Mouse (Mus musculus): ENCODE measurements around the gene Sema3e. TPM values are rescaled to one million over a fixed set of nuclear protein-coding genes. Genes with fewer than 3 reads are reported as not detected.
A peak's percentile ranks its signal among the peaks of the same experiment; 100 is the strongest.

The Sema3e gene
- 0.42 and 1.9 TPM in 2 replicates for polyA plus RNA-seq (2015; fragmentation: Nextera tagmentation; extraction: Ambion mirVana)

DNA sequence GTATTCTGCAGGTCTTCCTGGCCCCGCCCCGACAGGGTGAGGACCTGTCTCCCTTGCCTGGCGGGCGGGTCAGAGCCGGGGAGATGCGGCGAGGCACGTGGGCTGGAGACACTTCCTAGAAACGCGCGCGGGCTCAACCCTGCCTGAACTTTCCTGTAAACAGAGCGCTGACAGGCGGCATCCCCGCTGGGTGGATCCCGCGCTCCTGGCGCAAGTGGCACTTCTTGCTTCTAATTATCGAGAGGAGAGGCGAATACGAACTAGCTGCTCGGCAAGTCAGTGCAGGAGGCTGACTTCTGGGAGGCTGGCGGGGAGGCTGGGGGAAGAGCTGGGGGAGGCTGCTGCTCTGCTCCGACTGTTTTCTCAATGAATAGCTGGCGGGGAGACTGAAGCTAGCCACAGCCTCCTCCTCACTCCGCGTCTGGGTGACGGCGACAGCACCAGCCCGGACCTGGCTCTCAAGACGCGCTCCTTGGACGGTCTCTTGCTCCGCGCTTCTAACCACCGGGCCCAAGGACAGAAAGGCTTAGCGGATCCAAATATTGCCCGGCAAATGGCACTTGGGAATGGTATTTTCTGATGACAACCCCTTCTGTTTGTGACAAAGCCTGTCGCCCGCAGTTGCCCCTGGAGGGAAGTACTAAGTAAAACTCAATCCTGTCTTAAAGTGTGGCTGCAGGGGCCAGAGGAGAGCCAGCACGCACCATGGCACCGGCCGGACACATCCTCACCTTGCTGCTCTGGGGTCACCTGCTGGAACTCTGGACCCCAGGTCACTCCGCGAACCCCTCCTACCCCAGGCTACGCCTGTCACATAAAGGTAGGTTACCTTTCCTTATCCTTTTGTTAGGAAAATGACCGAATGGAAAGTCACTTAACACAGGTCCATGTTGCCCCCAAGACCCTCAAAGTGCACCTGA is at the start of gene Sema3e:
Gene Sema3e (plus strand): TSS at position 72 of the 920 bp plus-strand sequence.
- Histone ChIP-seq H3K27me3 (ENCODE audit: control insufficient read depth, insufficient read depth, low read length) (0 out of 2 replicates have a peak, but pooled peaks cover 2% of the 10 kb centered on the region), H3K36me3 (ENCODE audit: control insufficient read depth, insufficient read depth) (no peaks in the 10 kb centered on the region), H3K4me3 (ENCODE audit: low read length) (peak within 1 kb of the TSS; percentile 61), H3K9ac (ENCODE audit: low read length) (peak within 1 kb of the TSS; percentile 47), H3K4me1 (ENCODE audit: control insufficient read depth, insufficient read depth, low read length) (no peaks in the 10 kb centered on the region), H3K4me2 (ENCODE audit: low read depth, low read length) (peak within 1 kb of the TSS; percentile 90), H3K27ac (ENCODE audit: low read length) (no peak within 1 kb of the TSS), H3K9me3 (replicated peaks; ENCODE audit: control insufficient read depth, low read length) (peaks cover 5% of the 10 kb centered on the region)
- WGBS, result 1% methylated on average over 47 of the region's 47 CpGs
- 0 out of 2 replicates have a peak, but pooled peaks have one; percentile 37 for ATAC-seq (replicated peaks; ENCODE audit: extremely low read depth, insufficient read depth, low FRiP score)

GRCm38 (mm10) chr5:13977576-13977975 is 47.5 kb upstream of the Sema3e start:
- no peak overlapping the region for H3K4me3 ChIP-seq (ENCODE audit: low read length)
- no peak overlapping the region for H3K9ac ChIP-seq (ENCODE audit: low read length)
- H3K27me3 ChIP-seq (ENCODE audit: control insufficient read depth, insufficient read depth, low read length), result no peaks in the 10 kb centered on the region
- H3K9me3 ChIP-seq (replicated peaks; ENCODE audit: control insufficient read depth, low read length), result no peaks in the 10 kb centered on the region
- no peak overlapping the region for H3K4me2 ChIP-seq (ENCODE audit: low read depth, low read length)
- H3K36me3 ChIP-seq (ENCODE audit: control insufficient read depth, insufficient read depth), result no peaks in the 10 kb centered on the region
- H3K27ac ChIP-seq (ENCODE audit: low read length), result no peak overlapping the region
- no peaks in the 10 kb centered on the region for H3K4me1 ChIP-seq (ENCODE audit: control insufficient read depth, insufficient read depth, low read length)
- no peak for ATAC-seq (replicated peaks; ENCODE audit: extremely low read depth, insufficient read depth, low FRiP score)
- WGBS, result 67% methylated on average over 3 of the region's 3 CpGs

DNA sequence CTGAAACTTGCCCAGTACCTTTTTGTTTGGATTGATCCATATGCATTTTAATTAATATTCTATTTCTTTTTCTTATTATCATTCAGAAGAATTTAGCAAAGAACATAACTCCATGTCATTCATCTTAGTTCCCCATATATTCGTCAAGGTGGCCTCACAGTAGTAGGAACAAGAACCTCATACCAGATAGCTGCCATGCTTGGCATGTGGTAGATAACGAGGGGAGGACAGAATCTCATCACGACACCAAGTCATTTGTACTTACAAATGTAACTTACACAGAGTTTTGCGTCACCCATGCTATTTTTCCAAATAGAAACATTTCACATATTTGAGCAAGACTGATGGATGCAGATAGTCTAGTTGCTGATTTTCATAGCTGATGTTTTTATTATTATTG is 45.9 kb upstream of the Sema3e start:
- Histone ChIP-seq H3K27me3 (ENCODE audit: control insufficient read depth, insufficient read depth, low read length) (no peaks in the 10 kb centered on the region), H3K4me2 (ENCODE audit: low read depth, low read length) (no peak overlapping the region), H3K9ac (ENCODE audit: low read length) (no peak overlapping the region), H3K4me1 (ENCODE audit: control insufficient read depth, insufficient read depth, low read length) (no peaks in the 10 kb centered on the region), H3K9me3 (replicated peaks; ENCODE audit: control insufficient read depth, low read length) (no peaks in the 10 kb centered on the region), H3K4me3 (ENCODE audit: low read length) (no peak overlapping the region), H3K36me3 (ENCODE audit: control insufficient read depth, insufficient read depth) (no peaks in the 10 kb centered on the region), H3K27ac (ENCODE audit: low read length) (no peak overlapping the region)
- no peak for ATAC-seq (replicated peaks; ENCODE audit: extremely low read depth, insufficient read depth, low FRiP score)
- 73% methylated on average over 4 of the region's 4 CpGs for WGBS

DNA sequence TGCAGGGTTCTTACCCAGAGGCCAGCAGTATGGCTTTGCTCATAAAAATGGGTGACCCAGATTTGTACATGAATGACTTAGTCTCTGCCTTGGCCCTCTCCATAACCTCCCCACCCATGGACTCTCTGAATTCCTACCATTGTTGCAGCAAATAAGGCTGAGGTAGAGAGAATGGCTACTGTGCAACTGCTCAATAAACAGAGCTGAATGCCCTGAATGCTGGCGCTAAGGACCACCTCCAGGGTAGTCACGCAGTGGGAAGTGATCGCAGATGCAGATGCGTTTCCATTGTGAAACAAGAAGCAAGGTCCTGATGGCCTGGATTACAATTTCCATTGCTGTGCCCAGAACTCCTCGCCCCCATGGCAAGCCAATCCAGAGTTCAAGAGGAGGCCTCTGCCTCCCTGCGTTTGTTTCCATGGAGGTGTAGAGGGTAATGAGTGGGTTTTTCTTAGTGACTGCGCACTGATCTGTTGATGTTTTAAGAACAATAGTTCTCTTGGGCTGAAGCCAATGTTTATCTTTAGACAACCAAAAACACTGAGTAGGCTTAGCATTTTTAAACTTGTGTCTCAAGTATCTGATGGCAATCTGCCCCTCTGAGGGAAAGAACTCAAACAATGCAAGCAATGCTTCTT is 42.5 kb upstream of the Sema3e start:
- H3K27ac ChIP-seq (ENCODE audit: low read length), result no peak overlapping the region
- H3K9me3 ChIP-seq (replicated peaks; ENCODE audit: control insufficient read depth, low read length), result no peaks in the 10 kb centered on the region
- H3K4me1 ChIP-seq (ENCODE audit: control insufficient read depth, insufficient read depth, low read length), result no peaks in the 10 kb centered on the region
- no peak for ATAC-seq (replicated peaks; ENCODE audit: extremely low read depth, insufficient read depth, low FRiP score)
- no peak overlapping the region for H3K4me3 ChIP-seq (ENCODE audit: low read length)
- 47% methylated on average over 7 of the region's 7 CpGs for WGBS
- no peak overlapping the region for H3K4me2 ChIP-seq (ENCODE audit: low read depth, low read length)
- H3K36me3 ChIP-seq (ENCODE audit: control insufficient read depth, insufficient read depth), result no peaks in the 10 kb centered on the region
- H3K9ac ChIP-seq (ENCODE audit: low read length), result no peak overlapping the region
- H3K27me3 ChIP-seq (ENCODE audit: control insufficient read depth, insufficient read depth, low read length), result no peaks in the 10 kb centered on the region

- whole genome bisulfite sequencing, result 62% methylated on average over 4 of the region's 4 CpGs
Measured at GRCm38 (mm10) chr5:13983608-13984007, 41.5 kb upstream of the Sema3e start.

GRCm38 (mm10) chr5:13985669-13986068 is 39.4 kb upstream of the Sema3e start:
- Histone ChIP-seq H3K9me3 (replicated peaks; ENCODE audit: control insufficient read depth, low read length) (no peaks in the 10 kb centered on the region), H3K27me3 (ENCODE audit: control insufficient read depth, insufficient read depth, low read length) (no peaks in the 10 kb centered on the region), H3K36me3 (ENCODE audit: control insufficient read depth, insufficient read depth) (no peaks in the 10 kb centered on the region), H3K9ac (ENCODE audit: low read length) (no peak overlapping the region), H3K4me2 (ENCODE audit: low read depth, low read length) (no peak overlapping the region), H3K27ac (ENCODE audit: low read length) (no peak overlapping the region), H3K4me1 (ENCODE audit: control insufficient read depth, insufficient read depth, low read length) (no peaks in the 10 kb centered on the region), H3K4me3 (ENCODE audit: low read length) (no peak overlapping the region)
- ATAC-seq (replicated peaks; ENCODE audit: extremely low read depth, insufficient read depth, low FRiP score), result no peak
- 62% methylated on average over 3 of the region's 3 CpGs for WGBS

More at GRCm38 (mm10) chr5:13983608-13984007, 41.5 kb upstream of the Sema3e start:
- ATAC-seq (replicated peaks; ENCODE audit: extremely low read depth, insufficient read depth, low FRiP score), result no peak
- no peaks in the 10 kb centered on the region for H3K9me3 ChIP-seq (replicated peaks; ENCODE audit: control insufficient read depth, low read length)
- H3K27me3 ChIP-seq (ENCODE audit: control insufficient read depth, insufficient read depth, low read length), result no peaks in the 10 kb centered on the region
- H3K4me2 ChIP-seq (ENCODE audit: low read depth, low read length), result no peak overlapping the region
- no peaks in the 10 kb centered on the region for H3K4me1 ChIP-seq (ENCODE audit: control insufficient read depth, insufficient read depth, low read length)
- no peak overlapping the region for H3K27ac ChIP-seq (ENCODE audit: low read length)
- no peak overlapping the region for H3K9ac ChIP-seq (ENCODE audit: low read length)
- no peak overlapping the region for H3K4me3 ChIP-seq (ENCODE audit: low read length)
- no peaks in the 10 kb centered on the region for H3K36me3 ChIP-seq (ENCODE audit: control insufficient read depth, insufficient read depth)

DNA sequence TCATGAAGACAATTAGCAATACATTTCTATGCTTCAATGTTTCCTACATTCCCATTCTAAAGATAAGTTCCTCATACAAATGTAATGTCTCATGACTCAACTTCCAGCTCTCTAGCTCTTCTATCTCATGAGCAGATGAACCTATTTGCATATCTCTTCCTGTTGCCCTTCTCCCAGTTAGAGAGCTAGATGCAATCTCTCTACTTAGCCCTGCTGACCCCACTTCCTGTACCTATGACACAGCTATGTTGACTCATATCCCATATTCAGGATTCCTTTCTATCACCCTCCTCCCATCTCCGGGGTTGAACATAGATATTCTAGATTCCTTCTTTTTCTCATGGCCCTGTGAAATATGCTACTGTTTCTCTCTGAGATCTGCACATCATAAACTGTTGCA is 38.0 kb upstream of the Sema3e start:
- WGBS, result 42% methylated on average over 1 of the region's 1 CpGs
- Histone ChIP-seq H3K27ac (ENCODE audit: low read length) (no peak overlapping the region), H3K4me1 (ENCODE audit: control insufficient read depth, insufficient read depth, low read length) (no peaks in the 10 kb centered on the region), H3K36me3 (ENCODE audit: control insufficient read depth, insufficient read depth) (no peaks in the 10 kb centered on the region), H3K27me3 (ENCODE audit: control insufficient read depth, insufficient read depth, low read length) (no peaks in the 10 kb centered on the region), H3K4me3 (ENCODE audit: low read length) (no peak overlapping the region), H3K4me2 (ENCODE audit: low read depth, low read length) (no peak overlapping the region), H3K9ac (ENCODE audit: low read length) (no peak overlapping the region), H3K9me3 (replicated peaks; ENCODE audit: control insufficient read depth, low read length) (no peaks in the 10 kb centered on the region)
- ATAC-seq (replicated peaks; ENCODE audit: extremely low read depth, insufficient read depth, low FRiP score), result no peak

- Histone ChIP-seq H3K9me3 (replicated peaks; ENCODE audit: control insufficient read depth, low read length) (no peaks in the 10 kb centered on the region), H3K4me1 (ENCODE audit: control insufficient read depth, insufficient read depth, low read length) (no peaks in the 10 kb centered on the region), H3K27me3 (ENCODE audit: control insufficient read depth, insufficient read depth, low read length) (no peaks in the 10 kb centered on the region), H3K36me3 (ENCODE audit: control insufficient read depth, insufficient read depth) (no peaks in the 10 kb centered on the region), H3K4me3 (ENCODE audit: low read length) (no peak overlapping the region), H3K27ac (ENCODE audit: low read length) (no peak overlapping the region), H3K4me2 (ENCODE audit: low read depth, low read length) (no peak overlapping the region), H3K9ac (ENCODE audit: low read length) (no peak overlapping the region)
- ATAC-seq (replicated peaks; ENCODE audit: extremely low read depth, insufficient read depth, low FRiP score), result no peak
- WGBS, result 52% methylated on average over 2 of the region's 2 CpGs
Measured at GRCm38 (mm10) chr5:13988023-13988422, 37.1 kb upstream of the Sema3e start.

Measured in heart, embryonic 16.5 days (tissue).